Mouse (Mus musculus) thymus, postnatal 25 days (tissue): ENCODE results near the gene Vamp3.
A peak's percentile ranks its signal among the peaks of the same experiment; 100 is the strongest.

Experiments used
- DNase-seq: peaks from one replicate; pipeline ENCODE4 v3.0.0; 2022

Gene Vamp3

DNA sequence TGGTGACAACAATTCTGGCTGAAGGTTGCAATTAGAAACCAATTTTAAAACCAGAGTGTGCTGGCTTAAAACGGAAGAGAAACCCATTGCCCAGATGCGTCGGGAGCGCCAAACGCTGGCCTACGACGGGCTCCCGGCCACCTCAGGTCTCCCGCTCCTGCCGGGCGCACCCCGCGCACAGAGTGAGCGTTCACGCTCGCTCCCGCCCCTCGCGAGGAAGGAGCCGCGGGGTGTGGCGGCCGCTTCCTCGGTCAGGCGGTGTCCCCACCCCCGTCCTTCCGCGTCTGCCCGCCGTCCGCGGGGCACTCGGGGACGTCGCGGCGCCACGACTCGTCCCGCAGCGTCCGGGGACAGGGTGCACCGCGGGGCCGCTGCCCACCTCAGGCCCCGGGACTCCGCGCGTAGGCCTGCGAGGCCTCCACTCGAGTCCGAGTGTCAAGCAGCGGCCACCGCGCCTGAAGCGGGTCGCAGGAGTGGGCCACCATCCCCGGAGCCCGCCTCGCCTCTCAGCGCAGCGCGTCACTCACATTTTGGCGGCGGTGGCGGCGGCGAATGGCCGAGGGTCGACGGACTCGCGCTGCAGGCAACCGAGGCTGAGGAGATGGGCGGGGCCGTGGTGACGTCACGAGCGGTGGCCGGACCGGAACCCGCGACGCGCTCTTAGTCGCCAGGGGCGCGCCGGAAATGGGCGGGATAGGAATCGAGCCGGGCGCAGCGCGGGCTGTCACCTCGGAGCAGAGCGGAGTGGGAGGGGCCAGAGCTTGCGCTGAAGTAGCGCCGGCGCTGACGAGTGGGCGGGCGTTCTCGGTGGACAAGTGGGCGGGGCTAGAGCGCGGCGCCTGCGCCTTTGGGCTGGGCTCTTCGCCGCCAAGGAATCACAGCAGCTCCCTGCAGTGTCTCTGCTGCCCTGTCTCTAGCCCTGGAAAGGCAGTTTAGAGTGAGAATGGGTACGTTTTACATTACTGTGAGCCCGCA is at the start of gene Vamp3:
Gene Vamp3, minus strand, starts transcription at position 617 of the 975 bp plus-strand sequence.
- peak; percentile 98 for DNase-seq

DNA sequence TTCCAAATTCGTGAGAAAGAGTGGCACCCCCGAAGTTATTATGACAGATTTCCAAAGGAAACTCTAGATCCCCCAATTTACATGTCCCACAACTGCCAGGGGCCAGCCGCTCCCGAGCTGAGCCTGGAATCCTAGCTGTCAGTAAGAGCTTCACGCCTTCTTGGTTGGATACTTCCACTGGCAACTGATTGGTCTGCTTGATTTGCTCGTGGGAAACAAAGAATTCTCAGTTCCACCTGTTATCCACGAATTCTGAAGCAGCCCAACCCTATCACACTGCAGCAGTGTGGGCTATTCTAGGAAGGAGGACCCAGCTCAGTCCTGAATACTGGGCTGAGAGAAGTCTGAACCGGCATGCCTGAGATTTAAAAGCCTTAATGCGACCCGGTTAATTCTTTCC is 48.7 kb upstream of the Vamp3 start:
- DNase-seq, result no peak

DNA sequence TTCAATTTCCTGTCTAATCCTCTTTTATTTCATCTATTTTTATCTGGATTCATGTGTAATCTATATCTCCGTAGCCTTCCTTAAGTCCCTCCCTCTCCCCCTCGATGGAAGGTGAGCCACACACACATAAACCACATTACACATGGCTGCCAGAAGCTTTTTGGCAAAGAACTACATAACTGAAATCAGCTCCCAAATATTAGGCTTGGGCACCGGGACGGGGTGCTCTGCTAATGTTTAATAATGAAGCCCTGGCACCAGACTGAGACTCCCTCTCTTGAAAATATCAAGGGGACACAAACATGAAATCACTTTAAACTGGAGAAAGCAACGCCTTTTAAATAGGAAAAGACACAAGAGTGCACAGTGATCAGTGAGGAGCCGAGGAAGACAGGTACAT is 48.1 kb upstream of the Vamp3 start:
- no peak for DNase-seq

DNA sequence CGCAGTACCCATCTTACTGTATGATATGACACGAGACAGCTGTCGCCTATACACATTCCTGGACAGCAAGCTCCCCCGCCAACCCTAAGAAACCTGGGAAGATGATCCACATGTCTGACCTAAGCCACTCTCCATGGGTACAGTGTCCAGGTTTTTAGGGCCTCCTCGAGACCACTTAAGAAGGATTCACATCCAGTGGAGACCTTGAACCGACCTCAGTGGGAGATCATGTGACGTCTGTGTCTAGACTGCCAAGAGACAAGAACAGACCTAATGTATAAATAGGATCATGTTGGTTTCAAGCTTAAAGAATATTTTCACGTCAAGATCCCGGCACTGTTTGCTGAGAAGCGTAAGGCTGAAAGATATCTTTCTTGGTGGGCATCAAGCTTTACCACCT is 46.4 kb upstream of the Vamp3 start:
- DNase-seq, result no peak

DNA sequence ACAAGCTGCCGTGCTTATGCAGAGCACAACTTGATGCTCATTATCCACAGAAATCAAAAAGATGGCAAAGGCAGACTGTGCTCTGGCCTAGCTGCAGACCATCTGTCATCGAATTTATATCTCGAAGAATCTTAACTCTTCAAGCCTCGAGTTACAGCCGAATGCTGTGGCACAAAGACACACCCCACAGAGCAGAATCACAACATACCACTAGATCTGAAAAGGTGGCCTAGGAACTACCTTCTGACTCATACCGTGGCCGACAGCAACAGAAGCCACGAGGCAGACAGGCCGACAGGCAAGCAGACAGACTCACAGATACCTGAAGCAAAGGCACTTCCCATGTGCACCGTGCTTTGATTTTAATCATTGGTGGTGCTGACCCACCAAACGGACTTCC is 45.9 kb upstream of the Vamp3 start:
- DNase-seq, result no peak

DNA sequence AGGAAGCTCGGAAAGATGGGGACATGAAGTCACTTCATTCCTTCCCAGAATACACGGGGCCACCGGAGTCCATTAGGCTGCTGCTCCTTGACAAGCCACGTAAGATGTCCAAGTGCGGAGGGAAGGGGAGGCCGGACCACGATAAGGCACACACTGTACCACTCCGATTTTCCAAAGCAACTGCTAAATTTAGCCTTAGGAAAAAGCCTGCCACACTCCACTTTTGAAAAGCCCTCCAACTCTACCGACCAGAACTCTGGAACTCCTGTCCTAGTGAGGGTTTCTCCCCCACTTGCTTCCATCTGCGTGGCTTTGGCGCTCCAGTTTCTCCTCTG is 39.3 kb upstream of the Vamp3 start:
- no peak for DNase-seq

DNA sequence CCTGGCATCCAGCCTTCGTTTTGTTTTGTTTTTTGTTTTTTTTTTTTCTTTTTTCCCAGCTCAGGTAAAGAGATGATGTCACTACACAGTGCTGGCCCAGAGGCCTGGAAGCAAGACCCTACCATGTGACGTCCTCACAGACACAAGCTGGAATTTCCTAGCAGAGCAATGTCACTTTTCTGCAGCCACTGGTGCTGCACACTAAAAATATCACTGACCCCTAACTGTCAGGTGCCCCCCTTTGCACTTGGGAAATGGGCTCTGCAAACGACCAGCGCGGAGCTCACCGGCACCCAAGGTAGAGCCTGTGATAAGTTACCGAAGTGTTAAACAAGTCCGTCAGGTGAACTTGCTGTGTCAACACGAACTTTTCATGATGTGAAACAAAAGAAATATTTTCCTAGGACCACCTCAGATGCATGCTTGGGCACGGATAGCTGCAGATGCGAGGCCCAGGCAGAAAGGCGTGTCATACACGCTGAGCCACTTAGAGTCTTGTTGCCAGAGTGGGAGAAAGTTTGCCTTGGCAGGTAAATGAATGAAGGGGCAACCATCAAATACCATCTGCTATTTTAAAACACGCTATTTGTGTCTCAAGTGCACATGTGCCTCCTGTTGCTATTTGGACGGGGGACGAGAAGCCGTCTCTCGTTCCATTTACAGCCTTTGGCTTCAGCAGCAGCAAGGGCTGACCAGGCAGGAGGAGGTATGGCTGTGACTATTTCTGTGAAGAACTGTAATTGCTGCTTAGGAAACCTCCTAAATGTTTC is 38.8 kb upstream of the Vamp3 start:
- no peak for DNase-seq

DNA sequence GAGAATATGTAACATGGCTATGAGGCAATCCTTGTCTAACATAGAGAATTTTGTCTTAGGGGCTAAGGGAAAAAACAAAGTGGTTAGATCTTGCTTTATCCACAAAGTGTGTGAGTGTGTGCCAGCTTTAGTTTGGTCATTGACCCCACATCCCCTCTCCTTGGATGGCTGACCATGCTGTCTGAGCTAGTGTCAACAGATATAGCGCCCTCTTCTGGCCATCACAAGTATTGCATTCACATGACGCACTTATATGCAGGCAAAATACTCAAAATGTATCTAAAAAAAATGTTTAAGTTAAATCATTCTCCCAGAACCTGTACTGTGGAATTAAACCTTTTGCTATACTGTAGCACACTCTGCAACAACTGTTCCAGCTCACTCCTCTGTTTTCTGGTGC is 37.4 kb upstream of the Vamp3 start:
- DNase-seq, result peak; percentile 11

DNA sequence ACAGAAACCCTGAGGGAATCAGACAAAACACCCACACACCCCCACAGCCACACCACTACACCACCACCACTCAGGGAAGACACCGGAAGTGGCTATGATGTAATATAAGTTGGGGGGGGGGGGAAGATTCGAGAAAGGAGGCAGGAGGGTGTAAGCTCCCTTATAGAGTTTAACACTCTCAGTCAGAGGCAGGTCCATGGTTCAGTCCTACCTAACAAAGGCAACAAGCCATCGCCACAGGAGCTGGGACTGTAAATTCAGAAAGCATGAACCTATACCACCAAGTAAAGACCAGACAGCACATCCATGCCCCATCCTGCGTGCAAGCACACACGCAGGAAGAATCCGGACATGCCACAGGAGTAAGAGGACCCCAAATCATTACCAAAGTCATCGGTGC is 31.5 kb upstream of the Vamp3 start, which contains the start of gene Gm13090:
Gene Gm13090, plus strand, starts transcription at position 301 of the 400 bp plus-strand sequence.
- DNase-seq, result no peak

DNA sequence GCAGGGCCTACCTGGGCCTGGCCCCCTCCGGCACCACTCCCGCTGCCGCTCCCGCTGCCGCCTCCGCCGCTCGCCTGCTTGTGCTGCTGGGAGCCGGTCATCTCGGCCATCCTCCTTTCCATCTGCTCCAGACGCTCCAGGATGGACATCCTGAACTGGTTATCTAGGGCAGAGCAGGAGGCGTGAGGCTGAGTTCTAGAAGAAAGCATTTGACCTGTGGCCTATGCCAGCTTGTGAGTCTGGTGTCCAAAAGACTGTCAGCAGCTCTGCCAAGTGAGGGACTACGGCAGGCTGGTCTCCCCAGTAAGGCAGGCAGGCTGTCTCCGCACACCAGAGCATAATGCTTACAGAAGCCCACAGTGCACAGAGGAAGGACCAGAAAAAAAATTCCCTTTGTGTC is 31.1 kb upstream of the Vamp3 start:
- no peak for DNase-seq

DNA sequence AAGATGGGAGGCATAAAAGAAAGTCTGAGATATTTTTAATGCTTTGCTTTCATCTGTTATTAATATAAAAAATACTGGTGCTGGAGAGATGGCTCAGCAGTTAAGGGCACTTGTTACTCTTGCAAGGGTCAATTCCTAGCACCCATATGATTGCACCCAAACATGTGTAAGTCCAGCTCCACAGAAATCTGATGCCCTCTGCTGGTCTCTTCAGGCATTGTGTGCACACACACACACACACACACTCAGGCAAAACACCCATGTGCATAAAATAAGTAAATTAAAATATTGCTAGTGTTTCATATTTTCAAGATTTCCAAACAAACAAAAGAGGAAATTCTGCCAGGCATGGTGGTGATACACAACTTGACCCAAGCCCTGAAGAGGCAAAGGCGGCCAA is 29.6 kb upstream of the Vamp3 start:
- DNase-seq, result no peak

DNA sequence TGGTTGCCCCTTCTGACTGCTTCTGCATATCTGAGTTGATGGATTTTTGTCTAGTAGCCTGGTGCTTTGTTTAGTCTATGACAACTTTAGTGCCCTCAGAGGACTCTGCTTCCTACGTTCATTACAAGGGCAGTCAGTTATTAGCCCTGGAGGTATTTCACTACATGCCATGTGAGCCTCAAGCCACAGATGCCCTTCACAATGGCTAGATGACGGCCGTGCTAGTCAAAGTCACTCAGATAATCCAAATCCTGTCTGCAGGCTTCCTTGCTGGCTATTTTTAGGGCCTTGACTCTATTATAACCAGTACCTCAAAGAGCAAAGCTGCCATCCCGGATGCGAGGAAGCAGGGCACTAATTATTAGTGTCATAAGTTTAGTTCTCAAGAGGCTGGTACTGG is 25.3 kb upstream of the Vamp3 start:
- no peak for DNase-seq

DNA sequence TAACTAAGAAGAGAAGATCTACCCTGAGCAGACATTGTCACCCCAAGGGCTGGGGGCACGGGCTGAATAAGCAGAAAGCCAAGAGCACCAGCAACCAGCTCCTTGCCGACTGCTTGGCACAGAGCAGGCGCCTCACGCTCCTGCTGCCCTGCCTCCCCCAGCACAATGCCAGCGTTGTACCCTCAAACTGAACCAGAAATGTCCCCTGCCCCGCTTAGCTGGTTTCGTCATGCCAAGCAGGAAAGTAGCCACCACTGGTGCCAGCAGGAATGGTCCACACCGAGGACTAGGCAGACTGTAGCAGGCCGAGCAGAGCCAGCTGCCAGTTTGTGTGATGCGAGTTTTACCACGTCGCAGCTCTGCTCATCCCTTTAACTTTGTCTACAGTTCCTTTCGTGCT is 24.2 kb upstream of the Vamp3 start:
- DNase-seq, result no peak

DNA sequence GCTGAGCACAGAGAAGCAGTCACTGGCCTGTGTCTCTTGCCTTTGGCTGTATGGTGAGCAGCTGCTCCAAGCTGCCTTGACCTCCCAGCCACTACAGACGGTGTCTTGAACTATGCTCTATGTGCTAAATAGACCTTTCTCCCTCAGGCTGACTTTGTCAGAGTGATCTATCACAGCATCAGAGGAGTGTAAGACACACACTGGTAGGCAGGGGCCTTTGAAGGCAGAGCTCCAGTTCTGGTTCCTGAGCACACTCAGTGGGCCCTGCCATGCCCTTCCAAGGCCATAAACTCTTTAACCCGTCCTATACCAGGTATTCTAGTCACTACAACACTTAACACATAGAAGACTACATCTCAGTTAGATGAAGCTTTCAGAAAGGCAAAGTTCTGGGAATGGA is 23.6 kb upstream of the Vamp3 start:
- no peak for DNase-seq

DNA sequence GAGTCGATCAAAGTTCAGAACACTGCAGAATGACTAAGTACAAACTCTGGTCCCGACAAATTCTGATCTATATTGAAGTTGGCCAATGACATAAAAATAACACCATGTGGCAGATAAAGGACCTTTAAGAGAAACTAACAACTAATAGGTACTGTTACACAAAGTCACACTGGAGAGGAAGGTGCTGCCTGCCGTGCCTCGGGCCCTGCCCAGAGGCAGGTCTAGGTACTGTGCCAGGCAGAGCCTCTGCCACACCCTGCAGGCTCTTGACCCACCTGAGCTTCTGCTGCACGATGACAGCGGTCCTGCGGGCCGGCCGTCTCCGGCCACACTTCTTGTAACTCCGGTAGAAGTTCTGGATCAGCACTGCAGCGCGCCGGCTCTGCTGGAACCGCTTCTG is 17.1 kb upstream of the Vamp3 start:
- no peak for DNase-seq

DNA sequence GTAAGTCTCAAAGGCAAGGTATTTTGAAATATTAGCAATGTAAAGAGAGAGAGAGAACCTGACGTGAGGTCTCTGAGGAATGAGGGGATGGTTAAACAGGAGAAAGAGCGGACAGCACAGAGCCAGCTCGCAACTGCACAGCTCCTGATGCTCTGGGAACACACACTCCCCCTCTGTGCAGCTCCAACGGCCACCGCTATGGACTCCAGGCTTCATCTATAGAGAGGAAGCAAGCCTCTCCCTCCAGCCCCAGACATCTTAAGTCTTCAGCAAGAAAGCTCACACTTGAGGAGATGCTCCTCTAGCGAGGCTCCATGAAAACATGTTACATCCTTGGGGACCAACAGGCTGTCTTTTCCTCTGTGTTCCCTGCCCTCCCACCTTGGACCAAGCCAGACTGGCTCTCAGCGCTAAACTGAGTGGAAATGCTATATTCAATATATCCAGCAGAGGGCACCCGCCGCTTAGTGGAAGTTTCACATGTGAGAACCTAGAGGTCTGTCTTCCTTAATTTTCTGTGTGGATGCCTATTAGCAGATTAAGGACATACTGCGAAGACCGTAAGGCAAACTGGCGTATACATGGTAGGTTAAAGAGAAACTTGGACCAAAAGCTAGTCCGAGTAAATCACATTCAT is 15.5 kb upstream of the Vamp3 start:
- peak; percentile 54 for DNase-seq

DNA sequence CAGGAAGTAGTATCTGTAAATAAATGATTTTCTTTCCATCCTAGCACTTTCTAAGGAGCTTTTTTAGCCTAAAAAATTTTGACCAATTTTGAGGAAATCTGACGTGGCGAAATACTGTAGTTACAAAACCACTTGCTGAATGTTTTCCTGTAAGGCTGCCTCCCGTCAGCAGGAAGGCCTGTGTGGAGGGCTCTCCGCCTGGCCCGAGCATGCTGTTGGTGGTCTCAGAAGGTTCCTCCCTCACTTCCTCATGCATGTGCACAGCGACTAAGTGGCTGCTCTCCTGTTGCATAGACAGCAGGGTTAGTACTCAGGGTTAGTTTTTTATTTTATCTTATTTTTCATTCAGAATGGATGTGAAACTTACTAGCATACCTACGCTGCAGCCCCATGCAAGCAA is 13.2 kb upstream of the Vamp3 start:
- no peak for DNase-seq

DNA sequence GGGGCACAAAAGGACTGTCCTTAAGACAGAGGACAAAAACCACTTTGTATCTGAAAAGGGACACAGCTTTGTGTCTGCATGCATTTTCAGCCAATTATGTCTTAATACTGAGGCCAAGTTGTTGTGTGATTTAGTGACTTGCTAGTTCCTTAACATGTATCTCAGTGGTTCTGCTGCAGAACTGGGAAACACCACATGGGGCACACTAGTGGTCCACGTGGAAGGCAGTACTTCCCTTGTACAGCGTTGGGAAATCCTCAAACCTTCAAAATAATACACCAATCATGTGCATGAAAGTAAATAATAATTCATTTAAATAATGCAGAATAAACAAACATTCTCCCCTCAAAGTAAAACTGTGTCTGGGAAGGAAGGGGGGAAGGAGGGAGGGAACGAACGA is 11.0 kb upstream of the Vamp3 start:
- no peak for DNase-seq

DNA sequence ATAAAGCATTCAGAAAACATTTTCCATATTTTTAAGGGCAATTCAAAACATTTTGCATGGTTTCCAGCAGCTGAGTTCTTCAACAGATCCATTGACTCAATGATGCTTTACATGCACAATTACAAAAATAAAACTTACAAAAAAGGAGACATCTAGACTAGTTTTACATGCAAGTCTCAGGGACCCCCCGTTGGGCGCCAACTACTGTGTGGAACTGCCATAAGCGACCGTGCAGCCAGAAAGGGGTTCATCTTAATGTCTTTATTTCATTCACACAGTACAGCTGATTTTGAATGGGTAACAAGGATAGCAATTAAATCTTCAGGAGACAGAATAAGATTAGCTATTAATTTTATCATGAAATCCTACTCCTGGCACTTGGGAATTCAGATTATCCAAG is 1.8 kb upstream of the Vamp3 start:
- DNase-seq, result no peak

DNA sequence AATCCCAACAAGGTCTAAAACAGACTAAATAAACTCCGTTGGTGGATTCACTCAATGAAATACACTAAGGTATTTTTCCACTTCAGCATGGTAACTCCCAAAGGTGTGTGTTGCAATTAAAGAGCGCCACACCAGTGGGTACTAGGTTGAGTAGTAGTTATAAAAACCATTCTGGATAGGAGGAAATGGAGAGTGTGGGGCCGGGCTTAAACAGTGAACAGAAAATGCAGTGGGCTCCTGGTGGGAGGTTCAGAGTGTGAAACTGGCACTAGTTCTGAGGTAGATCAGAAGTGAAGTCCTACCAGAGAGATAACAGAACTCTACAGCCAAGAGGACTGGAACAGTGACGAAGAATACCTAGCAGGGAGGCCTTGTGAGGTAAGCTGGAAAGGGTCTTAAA is 871 bp upstream of the Vamp3 start:
- no peak for DNase-seq

DNA sequence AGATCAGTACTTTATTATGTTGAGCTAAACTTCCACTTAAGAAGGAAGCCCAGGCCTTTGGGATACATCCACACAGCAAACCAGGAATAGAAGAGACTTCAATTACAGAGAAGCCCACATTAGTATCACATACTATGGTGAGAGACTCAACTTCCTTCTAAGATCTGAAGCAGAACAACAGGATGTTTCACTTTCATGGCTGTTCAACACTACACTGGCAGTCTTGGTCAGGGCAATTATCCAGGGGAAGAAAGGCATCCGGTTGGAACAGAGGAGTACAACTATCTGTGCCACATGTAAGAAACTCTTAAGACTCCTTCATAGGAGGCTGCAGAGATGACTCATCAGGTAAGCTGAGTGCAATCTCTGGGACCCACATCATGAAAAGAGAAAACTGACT is 6.6 kb downstream of the Vamp3 start:
- DNase-seq, result no peak

DNA sequence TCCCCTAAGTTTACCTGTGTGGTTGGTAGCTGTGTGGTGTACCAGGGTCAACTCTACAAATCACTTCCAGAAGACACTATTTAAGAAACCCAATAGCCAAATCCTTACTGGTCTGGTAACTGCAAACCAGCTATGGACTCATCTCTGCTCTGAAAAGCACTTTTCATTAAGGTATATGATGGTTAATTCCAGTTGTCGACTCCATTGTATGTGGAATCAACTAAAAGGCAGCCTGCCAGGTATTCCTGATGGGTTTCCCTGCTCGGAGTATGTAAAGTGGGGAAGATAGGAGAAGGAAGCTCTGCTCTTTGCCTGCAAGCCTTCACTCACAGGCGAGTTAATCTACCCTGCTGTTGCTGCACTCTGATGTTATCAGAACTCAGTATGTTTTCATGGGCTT is 11.2 kb downstream of the Vamp3 start:
- no peak for DNase-seq

DNA sequence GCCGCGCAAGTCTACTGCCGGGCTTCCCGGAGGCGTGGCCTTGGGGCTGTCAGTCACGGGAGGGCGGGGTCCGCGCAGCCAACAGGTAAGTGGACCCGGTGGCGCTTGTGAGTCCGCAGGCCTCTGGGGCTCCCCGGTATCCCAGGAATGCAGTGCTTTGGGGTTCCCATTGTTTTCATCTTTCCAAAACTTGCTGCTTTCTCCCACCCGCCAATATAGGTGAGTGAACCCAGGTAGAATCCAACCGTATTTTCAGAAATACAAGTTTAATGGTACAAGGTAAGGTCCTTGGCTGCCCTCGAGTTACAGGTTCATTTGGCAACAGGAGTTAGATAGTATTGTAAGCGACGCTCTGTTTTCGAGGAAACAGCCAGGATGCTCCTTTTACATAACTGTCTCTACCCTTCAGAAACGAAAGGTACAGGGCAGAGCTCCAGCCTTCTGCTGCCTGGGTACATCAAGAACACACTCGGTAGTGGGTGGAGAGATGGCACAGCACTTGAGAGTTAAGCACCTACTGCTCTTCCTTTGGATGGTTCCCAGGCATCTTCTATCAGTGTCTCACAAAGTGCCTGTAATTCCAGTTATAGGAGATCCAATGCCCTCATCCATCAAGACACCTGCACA is 12.7 kb downstream of the Vamp3 start:
- DNase-seq, result no peak
